Mouse (Mus musculus): ENCODE measurements around the gene Dnajb11.

- TF ChIP-seq CTCF (IDR thresholded peaks at IDR 0.05; ENCODE audit: low read depth) (no peak), EP300 (IDR thresholded peaks at IDR 0.05; ENCODE audit: low read depth) (no peak)
Measured at GRCm38 (mm10) chr16:22844061-22844801, 13.4 kb upstream of the Dnajb11 start.
